Mouse (Mus musculus) embryo, embryonic 11.5 days (tissue): ENCODE data around the gene Nptn.

Experiments
- DNase-seq: peaks from one replicate; pipeline ENCODE4 v3.0.0-alpha.2; 2012; ENCODE audit warnings: low read depth, low spot score

The Nptn gene

DNA sequence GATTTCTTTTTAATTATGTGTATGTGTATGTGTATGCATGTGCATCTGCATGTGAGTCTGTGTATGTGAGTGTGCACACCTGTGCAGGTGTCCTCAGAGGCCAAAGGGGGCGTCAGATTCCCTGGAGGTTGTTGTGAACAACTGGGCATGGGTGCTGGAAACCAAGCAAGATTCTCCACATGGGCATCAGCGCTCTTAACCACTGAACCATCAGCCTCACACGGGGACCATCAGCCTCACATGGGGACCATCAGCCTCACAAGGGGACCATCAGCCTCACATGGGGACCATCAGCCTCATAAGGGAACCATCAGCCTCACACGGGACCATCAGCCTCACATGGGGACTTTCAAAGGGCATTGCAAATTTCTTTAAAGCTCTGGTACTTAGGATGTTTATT is 108.7 kb downstream of the Nptn start:
- DNase-seq: no peak

DNA sequence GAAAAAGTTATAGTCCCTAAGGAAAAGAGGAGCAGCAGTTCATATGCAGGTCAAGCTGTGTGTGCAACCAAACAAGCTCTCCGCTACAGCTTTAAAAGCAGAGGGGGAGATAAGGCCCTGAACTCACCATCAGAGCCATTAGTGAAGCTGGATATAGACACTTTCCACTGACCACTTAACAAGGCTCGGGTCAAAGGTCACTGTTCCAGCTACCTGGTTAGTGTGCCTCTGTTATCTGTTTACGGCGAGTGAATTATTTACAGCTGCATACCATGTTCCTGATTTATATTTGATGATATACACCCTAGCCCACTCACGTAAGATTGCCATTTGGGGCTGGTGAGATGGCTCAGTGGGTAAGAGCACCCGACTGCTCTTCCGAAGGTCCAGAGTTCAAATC is 109.4 kb downstream of the Nptn start:
- no peak for DNase-seq

DNA sequence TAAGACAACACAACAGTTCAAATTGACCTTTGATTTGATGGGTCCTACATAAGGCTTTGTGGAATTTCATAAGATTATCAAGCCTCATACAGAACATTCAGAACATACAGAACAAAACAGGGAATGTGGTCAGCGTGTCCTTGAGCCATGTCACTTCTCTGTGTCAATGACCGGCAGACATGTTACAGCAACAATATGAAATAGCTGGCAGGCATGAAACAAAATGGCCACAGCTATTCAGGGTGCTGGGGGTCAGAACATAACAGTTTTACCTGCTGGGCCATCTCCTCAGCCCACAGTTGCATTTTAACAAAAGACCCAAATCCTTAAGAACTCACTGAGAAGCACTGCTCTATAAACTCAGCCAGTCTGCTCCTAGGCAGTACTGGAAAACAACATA is 116.4 kb downstream of the Nptn start:
- DNase-seq: no peak

DNA sequence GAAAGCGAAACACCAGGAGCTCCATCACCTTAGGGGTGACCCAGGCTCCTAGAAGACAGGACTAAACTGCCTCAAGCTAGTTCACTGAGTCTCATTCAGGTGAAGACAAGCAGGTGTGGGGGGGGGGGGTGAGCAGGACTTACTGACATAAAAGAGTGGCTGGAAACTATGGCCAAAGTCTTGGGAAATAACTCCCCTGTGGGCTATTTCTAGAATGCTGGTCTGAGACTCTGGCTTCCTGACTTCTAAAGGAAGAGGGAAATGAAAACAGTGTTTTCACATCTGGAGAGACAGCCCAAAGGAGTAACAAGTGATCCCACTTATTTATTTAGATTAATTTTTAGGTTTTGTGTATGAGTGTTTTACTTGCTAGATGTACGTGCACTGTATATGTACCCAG is 119.7 kb downstream of the Nptn start:
- no peak for DNase-seq

DNA sequence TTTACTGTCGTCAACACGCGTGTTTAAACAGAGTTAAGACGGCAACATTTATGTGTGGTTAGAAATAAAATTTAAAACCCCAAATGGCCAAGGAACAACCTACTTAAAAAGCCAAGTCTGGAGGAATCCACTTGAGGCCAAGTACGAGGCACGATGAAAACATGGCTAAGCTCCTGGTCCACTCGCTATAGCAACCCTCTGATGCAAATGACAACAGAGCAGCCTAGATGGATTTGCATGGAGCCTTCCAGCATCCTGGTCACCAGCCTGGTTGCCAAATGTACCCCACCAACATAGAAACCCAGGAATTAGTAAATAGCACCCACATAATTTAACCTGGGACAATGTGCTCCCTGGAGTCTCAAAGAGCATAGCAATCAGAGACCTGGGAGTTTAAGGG is 121.7 kb downstream of the Nptn start:
- DNase-seq: no peak

DNA sequence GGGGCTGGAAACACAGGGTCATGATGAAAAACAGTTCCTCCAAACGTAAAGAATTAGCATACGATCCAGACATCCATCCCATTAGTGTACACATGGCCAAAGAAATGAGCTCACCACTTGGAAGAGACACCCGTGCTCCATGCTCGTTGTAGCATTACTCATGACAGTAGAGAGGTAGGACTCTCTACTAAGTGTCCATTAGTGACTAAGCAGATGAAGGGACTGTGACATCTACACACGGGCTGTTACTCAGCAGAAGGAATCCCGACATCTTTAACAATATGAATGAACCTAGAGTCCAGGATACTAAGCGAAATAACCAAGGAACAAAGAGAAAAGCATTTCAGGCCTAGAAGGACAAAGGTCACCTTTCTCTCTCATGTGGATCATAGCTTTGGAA is 124.0 kb downstream of the Nptn start:
- no peak for DNase-seq
